Mouse (Mus musculus): ENCODE results near the gene Stx16. TPM values are rescaled to one million over a fixed set of nuclear protein-coding genes. Genes with fewer than 3 reads are reported as not detected.
A peak's percentile ranks its signal among the peaks of the same experiment; 100 is the strongest.

The Stx16 gene
- polyA plus RNA-seq, 1 experiment from 2014 or later = 11.3 TPM

DNA sequence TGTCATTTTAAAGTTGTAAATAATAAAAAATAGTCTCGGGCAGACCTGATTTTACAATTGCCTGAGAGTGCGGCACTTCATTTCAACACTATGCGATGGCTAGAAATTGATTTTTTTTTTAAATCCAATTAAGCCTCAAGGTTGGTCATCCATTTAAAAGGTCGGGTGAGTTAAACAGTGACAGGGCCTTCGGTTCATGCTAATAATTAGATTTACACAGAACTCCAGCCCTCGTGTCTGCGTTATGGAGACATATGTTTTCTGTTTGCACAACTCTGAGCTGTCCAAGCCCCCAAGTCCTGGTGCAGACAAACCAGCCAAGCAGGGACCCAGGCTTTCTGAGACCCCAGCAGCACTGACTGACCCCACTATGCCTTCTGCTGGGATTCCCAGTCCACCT lies 26.3 kb downstream of the Stx16 start:
- no peaks in the 10 kb centered on the region for H3K27me3 ChIP-seq (ENCODE audit: control insufficient read depth, insufficient read depth, low read depth, low read length)
- peaks cover 6% of the 10 kb centered on the region for H3K36me3 ChIP-seq (ENCODE audit: control insufficient read depth, insufficient read depth, low read length)
- H3K4me3 ChIP-seq (ENCODE audit: low read length) = no peak overlapping the region
- no peak overlapping the region for H3K27ac ChIP-seq (ENCODE audit: low read length)
- ATAC-seq (ENCODE audit: low read depth) = no peak
- H3K4me2 ChIP-seq (ENCODE audit: low read depth, low read length) = no peak overlapping the region
- H3K4me1 ChIP-seq (replicated peaks; ENCODE audit: control insufficient read depth, insufficient read depth, low read length) = no peaks in the 10 kb centered on the region
- no peaks in the 10 kb centered on the region for H3K9me3 ChIP-seq (ENCODE audit: control insufficient read depth, low read length)
- H3K9ac ChIP-seq (ENCODE audit: low read length) = no peak overlapping the region
- WGBS = 78% methylated on average over 7 of the region's 7 CpGs

DNA sequence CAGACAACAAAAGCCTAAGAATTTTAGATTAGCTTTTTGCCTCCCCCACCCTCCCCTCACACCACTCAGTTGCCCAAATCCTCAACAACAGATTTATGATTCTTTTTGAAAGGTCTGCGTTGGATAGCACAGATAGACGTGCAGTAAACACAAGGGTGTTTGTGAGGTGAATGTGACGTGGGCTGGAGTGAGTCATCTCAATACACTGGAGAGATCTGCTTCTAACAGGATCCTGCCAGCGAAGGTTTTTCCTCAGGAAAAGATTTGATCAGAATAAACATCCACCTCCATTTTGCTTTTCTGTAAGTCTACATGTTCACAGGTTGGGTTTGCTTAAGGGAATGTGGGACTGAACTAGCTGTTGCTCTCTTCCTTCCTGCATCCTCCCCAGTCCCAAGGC lies 27.4 kb downstream of the Stx16 start:
- WGBS = 60% methylated on average over 4 of the region's 4 CpGs
- H3K4me1 ChIP-seq (replicated peaks; ENCODE audit: control insufficient read depth, insufficient read depth, low read length) = no peaks in the 10 kb centered on the region
- H3K9ac ChIP-seq (ENCODE audit: low read length) = no peak overlapping the region
- no peak overlapping the region for H3K27ac ChIP-seq (ENCODE audit: low read length)
- no peak overlapping the region for H3K4me3 ChIP-seq (ENCODE audit: low read length)
- ATAC-seq (ENCODE audit: low read depth) = no peak
- H3K27me3 ChIP-seq (ENCODE audit: control insufficient read depth, insufficient read depth, low read depth, low read length) = no peaks in the 10 kb centered on the region
- no peak overlapping the region for H3K4me2 ChIP-seq (ENCODE audit: low read depth, low read length)
- H3K9me3 ChIP-seq (ENCODE audit: control insufficient read depth, low read length) = no peaks in the 10 kb centered on the region
- peaks cover 2% of the 10 kb centered on the region; the same call in 1 of the 2 replicates for H3K36me3 ChIP-seq (ENCODE audit: control insufficient read depth, insufficient read depth, low read length)

- ATAC-seq (ENCODE audit: low read depth) = no peak
- 75% methylated on average over 3 of the region's 3 CpGs for WGBS
- no peaks in the 10 kb centered on the region for H3K36me3 ChIP-seq (ENCODE audit: control insufficient read depth, insufficient read depth, low read length)
Measured at GRCm38 (mm10) chr2:174107375-174107774, 31.3 kb downstream of the Stx16 start.

GRCm38 (mm10) chr2:174109991-174110782 lies 34.1 kb downstream of the Stx16 start, which contains the start of gene Npepl1:
TSS of gene Npepl1 (plus strand) at chr2:174110349.
- 2% methylated on average over 39 of the region's 90 CpGs for WGBS
- ATAC-seq (ENCODE audit: low read depth) = peak; percentile 97
- Histone ChIP-seq H3K27me3 (ENCODE audit: control insufficient read depth, insufficient read depth, low read depth, low read length) (no peaks in the 10 kb centered on the region), H3K4me3 (ENCODE audit: low read length) (peak within 1 kb of the TSS; percentile 70), H3K4me2 (ENCODE audit: low read depth, low read length) (peak within 1 kb of the TSS; percentile 94), H3K27ac (ENCODE audit: low read length) (peak within 1 kb of the TSS; percentile 71), H3K4me1 (replicated peaks; ENCODE audit: control insufficient read depth, insufficient read depth, low read length) (peaks cover 12% of the 10 kb centered on the region), H3K9me3 (ENCODE audit: control insufficient read depth, low read length) (no peaks in the 10 kb centered on the region), H3K36me3 (ENCODE audit: control insufficient read depth, insufficient read depth, low read length) (no peaks in the 10 kb centered on the region), H3K9ac (ENCODE audit: low read length) (peak within 1 kb of the TSS; percentile 95)

More at GRCm38 (mm10) chr2:174107375-174107774, 31.3 kb downstream of the Stx16 start:
- Histone ChIP-seq H3K9me3 (ENCODE audit: control insufficient read depth, low read length) (no peaks in the 10 kb centered on the region), H3K27ac (ENCODE audit: low read length) (no peak overlapping the region), H3K4me1 (replicated peaks; ENCODE audit: control insufficient read depth, insufficient read depth, low read length) (peaks cover 12% of the 10 kb centered on the region), H3K27me3 (ENCODE audit: control insufficient read depth, insufficient read depth, low read depth, low read length) (no peaks in the 10 kb centered on the region), H3K9ac (ENCODE audit: low read length) (no peak overlapping the region), H3K4me3 (ENCODE audit: low read length) (no peak overlapping the region), H3K4me2 (ENCODE audit: low read depth, low read length) (no peak overlapping the region)

DNA sequence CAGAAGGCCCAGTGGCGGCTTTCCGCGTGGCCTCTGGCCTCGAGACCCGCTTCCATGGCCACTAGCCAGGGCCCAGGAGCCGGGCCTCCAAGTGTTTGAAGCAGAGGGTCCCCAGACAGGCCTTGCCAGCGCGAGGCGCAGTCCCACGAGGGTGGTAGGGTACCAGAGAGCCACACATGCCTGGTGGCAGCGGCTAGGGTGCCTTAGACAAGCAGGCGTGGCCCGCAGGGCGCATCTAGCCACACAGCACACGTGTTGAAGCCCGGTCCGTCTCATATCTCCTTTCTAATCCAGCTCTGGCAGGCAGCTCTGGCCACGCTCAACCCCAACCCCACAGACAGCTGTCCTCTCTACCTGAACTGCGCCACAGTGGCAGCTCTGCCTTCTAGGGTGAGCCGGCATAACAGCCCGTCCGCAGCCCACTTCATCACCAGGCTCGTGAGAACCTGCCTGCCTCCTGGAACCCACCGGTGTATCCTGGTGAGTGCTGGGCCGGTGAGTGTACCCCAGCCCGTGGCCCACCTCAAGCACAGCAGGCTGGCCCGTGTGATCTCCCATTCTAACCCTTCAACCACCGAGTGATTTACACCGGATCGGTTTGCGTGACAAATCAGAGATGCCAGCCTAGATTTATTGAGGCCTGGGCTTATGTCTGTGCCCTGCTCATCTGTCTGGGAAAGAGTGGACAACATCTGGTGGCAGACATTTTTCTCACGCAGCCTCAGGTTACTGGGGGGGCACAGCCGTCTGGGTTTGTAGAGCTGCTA lies 34.9 kb downstream of the Stx16 start:
- Histone ChIP-seq H3K36me3 (ENCODE audit: control insufficient read depth, insufficient read depth, low read length) (peaks cover 4% of the 10 kb centered on the region), H3K27me3 (ENCODE audit: control insufficient read depth, insufficient read depth, low read depth, low read length) (no peaks in the 10 kb centered on the region), H3K4me2 (ENCODE audit: low read depth, low read length) (peak overlapping the region; percentile 94), H3K9me3 (ENCODE audit: control insufficient read depth, low read length) (no peaks in the 10 kb centered on the region), H3K4me3 (ENCODE audit: low read length) (peak overlapping the region; percentile 70), H3K9ac (ENCODE audit: low read length) (peak overlapping the region; percentile 95), H3K27ac (ENCODE audit: low read length) (peak overlapping the region; percentile 71), H3K4me1 (replicated peaks; ENCODE audit: control insufficient read depth, insufficient read depth, low read length) (peaks cover 12% of the 10 kb centered on the region)
- 50% methylated on average over 30 of the region's 33 CpGs for WGBS
- ATAC-seq (ENCODE audit: low read depth) = peak; percentile 41

GRCm38 (mm10) chr2:174112931-174113330 lies 36.8 kb downstream of the Stx16 start:
- Histone ChIP-seq H3K4me1 (replicated peaks; ENCODE audit: control insufficient read depth, insufficient read depth, low read length) (peaks cover 12% of the 10 kb centered on the region), H3K27me3 (ENCODE audit: control insufficient read depth, insufficient read depth, low read depth, low read length) (no peaks in the 10 kb centered on the region), H3K4me2 (ENCODE audit: low read depth, low read length) (no peak overlapping the region), H3K27ac (ENCODE audit: low read length) (no peak overlapping the region), H3K9me3 (ENCODE audit: control insufficient read depth, low read length) (no peaks in the 10 kb centered on the region), H3K36me3 (ENCODE audit: control insufficient read depth, insufficient read depth, low read length) (peaks cover 8% of the 10 kb centered on the region), H3K4me3 (ENCODE audit: low read length) (no peak overlapping the region), H3K9ac (ENCODE audit: low read length) (no peak overlapping the region)
- WGBS = 55% methylated on average over 18 of the region's 18 CpGs
- ATAC-seq (ENCODE audit: low read depth) = no peak

DNA sequence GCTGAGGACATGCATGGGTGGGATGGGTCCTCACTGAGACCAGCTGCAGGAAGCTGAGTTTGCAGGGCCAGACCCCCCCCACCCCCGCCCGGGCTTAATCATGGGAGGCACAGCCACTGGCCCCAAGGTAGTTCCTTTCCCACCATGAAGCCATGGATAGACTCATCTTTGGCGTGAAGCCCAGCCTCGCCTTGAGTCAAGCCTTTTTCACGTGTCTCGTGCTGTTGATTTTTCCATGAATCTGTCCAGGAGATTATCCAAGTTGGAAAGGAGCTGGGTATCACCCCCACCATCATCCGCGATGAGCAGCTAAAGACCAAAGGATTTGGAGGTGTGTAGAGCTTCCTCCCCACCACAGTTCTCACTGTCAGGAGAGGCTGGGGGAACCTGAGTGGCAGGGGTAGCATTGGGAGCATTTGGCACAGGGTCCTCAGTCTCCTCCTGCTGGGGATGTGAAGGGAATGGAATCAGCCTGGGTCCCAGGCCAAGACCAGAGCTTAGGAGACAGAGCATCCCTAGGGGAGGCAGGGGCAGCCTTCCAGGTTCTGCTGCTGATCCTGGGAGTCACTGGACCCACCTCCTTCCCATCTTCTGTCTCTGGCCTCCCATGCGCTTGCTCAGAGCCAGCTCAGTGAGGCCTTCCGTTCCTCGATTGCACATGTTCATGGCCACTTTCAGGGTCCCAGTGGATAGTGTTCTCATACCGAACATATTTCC lies 38.2 kb downstream of the Stx16 start:
- 82% methylated on average over 12 of the region's 12 CpGs for WGBS
- Histone ChIP-seq H3K9ac (ENCODE audit: low read length) (no peak overlapping the region), H3K27me3 (ENCODE audit: control insufficient read depth, insufficient read depth, low read depth, low read length) (no peaks in the 10 kb centered on the region), H3K4me2 (ENCODE audit: low read depth, low read length) (no peak overlapping the region), H3K36me3 (ENCODE audit: control insufficient read depth, insufficient read depth, low read length) (peaks cover 8% of the 10 kb centered on the region), H3K4me1 (replicated peaks; ENCODE audit: control insufficient read depth, insufficient read depth, low read length) (peaks cover 12% of the 10 kb centered on the region), H3K27ac (ENCODE audit: low read length) (no peak overlapping the region), H3K9me3 (ENCODE audit: control insufficient read depth, low read length) (no peaks in the 10 kb centered on the region), H3K4me3 (ENCODE audit: low read length) (no peak overlapping the region)
- ATAC-seq (ENCODE audit: low read depth) = no peak

DNA sequence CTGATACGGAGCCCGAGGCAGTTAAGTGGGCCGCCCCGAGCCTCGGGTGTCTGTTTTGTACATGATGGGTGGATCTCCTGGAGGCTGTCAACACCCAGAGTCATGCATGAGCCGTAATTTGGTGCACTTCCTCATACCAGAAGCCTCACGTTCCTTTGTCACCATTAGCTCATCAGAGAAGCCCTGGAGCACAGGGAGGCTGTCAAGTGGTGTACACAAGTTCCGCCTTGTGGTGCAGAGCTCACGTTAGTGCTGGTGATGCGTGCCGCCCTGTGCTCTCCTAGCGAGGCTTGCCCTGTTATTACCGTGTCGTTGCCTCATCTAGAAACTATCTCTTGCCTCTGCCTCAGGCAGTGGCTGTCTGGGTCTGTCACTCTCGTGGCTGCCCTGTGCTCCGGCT lies 40.8 kb downstream of the Stx16 start:
- WGBS = 76% methylated on average over 16 of the region's 16 CpGs
- H3K4me1 ChIP-seq (replicated peaks; ENCODE audit: control insufficient read depth, insufficient read depth, low read length) = no peaks in the 10 kb centered on the region
- peaks cover 25% of the 10 kb centered on the region for H3K36me3 ChIP-seq (ENCODE audit: control insufficient read depth, insufficient read depth, low read length)
- no peak overlapping the region for H3K4me3 ChIP-seq (ENCODE audit: low read length)
- no peaks in the 10 kb centered on the region for H3K9me3 ChIP-seq (ENCODE audit: control insufficient read depth, low read length)
- no peaks in the 10 kb centered on the region for H3K27me3 ChIP-seq (ENCODE audit: control insufficient read depth, insufficient read depth, low read depth, low read length)
- H3K9ac ChIP-seq (ENCODE audit: low read length) = no peak overlapping the region
- ATAC-seq (ENCODE audit: low read depth) = no peak
- no peak overlapping the region for H3K4me2 ChIP-seq (ENCODE audit: low read depth, low read length)
- H3K27ac ChIP-seq (ENCODE audit: low read length) = no peak overlapping the region

GRCm38 (mm10) chr2:174118141-174118540 lies 42.0 kb downstream of the Stx16 start:
- Histone ChIP-seq H3K4me1 (replicated peaks; ENCODE audit: control insufficient read depth, insufficient read depth, low read length) (no peaks in the 10 kb centered on the region), H3K9ac (ENCODE audit: low read length) (no peak overlapping the region), H3K4me3 (ENCODE audit: low read length) (no peak overlapping the region), H3K9me3 (ENCODE audit: control insufficient read depth, low read length) (no peaks in the 10 kb centered on the region), H3K36me3 (ENCODE audit: control insufficient read depth, insufficient read depth, low read length) (peaks cover 33% of the 10 kb centered on the region), H3K4me2 (ENCODE audit: low read depth, low read length) (no peak overlapping the region), H3K27ac (ENCODE audit: low read length) (no peak overlapping the region), H3K27me3 (ENCODE audit: control insufficient read depth, insufficient read depth, low read depth, low read length) (no peaks in the 10 kb centered on the region)
- WGBS = 65% methylated on average over 11 of the region's 11 CpGs
- ATAC-seq (ENCODE audit: low read depth) = no peak

Measured in lung, embryonic 16.5 days (tissue).